Mouse (Mus musculus): ENCODE results near the gene Rab33b.

The Rab33b gene

DNA sequence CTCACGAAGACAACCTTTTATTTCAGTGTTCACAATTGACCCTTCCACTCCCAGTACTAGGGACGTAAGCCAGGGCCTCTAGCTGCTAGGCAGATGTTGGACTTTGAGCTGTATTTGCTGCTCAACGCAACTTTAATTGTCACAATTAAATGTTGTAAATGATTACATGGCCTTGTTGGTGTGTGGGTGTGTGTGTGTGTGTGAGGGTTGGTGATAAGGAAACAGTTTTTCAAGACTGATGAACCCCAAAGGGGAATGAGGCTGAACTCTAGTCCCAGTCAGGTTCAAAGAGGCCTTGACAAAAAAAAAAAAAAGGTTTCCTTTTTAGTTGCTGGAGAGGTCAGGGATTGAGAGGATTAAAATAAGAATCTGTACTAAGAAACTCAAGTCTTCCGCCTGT lies 33.7 kb downstream of the Rab33b start:
- DNase-seq = no peak

DNA sequence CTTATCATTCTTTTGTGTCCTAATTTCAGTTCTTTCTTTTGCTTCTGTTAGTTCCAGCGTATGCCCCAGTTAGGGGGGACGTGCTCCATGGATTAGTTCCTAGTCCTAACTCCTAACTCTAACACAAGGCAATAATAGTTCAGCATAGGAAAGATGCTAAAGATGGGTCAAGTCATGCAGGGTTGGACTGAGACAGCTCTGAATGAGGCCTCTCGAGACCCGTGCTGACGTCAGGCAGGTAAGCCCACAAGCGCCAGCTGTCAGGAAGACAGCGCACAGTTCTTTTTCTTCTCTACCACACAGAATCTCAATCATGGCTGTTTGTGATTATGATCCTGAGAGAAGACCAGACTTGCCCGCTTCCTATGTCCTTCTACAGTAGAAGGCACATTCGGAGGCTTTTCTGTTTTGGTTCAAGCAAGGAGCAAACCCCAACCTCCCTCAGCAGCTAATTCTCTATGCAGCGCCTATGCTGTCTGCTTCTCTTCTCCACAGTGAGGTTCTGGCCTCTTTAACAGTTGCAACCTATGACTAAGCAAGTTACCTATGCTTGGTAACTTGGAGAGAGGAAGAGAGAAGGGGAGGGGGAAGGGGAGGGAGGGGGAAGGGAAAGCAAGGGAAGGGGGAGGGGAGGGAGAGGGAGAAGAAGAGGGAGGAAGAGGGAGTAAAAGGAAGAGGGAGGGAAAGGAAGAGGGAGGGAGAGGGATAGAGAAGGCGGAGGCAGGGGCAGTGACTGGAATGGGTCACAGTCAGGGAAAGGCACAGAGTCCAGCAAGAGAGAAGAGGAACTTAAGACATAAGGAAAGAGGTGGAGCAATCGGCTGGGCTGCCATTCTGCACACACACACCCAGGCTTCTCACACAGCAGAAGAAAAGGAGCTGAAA lies 34.4 kb downstream of the Rab33b start:
- no peak for DNase-seq

DNA sequence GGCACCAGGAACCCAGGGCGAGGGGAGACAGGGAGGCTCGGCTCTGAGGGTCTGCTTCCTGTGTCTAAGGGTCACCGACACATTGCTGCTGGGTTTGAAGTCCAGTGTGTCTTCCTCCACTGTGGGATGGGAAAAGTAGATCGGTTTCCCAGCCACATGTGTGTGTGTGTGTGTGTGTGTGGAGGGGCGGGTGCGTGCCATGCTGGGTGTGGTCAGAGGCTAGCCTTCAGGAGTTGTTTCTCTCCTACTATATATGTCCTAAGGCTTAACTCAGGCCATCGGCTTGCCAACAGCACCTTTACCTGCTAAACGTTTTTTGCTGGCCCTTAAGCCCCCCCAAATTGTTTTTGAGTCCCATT lies 35.0 kb downstream of the Rab33b start:
- no peak for DNase-seq

DNA sequence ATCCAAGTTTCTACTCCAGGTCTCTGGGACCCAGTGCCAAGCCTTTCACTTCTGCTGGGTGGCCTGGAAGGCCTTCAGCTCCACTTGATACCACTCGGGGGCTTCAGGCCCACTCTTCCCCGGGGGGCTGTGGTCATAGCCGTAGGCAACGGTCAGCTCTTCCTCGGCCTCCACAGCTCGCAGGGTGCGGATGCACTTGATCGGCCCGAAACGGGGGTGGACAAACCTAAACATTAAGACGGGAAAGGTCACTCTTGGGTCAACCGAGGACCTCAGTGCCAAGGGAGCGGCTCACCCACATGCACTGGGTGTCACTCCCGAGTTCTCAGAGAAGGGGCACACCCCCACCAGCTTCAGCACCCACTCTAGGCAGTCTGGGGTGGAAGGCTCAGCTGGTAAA lies 37.5 kb downstream of the Rab33b start:
- DNase-seq = no peak

DNA sequence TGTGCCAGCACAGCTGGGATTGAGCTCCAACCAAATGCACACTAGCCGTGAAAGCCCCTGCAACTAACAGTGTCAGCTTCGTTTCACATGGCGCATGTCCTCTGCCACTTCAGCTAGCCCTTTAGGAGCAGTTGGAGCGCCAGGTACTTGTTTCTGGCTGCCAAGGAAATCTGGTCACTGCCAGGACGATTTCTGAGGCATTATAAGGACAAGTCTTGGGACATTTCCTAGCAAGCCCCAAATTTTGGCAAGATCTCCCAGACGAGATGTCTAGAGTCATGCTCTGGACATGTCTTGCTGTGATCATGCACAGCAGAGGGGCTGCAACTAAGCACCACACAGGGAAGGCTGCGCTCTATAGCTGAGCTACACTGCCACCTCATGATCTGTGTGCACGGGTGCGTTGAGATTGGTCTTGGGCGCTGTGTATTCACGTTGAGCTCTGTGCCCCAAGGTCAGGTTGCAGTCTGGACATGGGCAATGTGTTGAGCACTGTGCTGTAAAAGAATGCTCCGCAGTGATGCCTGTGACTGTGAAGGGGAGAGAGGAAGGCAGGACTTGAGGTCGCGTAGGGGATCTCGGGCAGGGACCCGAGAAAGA lies 41.6 kb downstream of the Rab33b start:
- no peak for DNase-seq

DNA sequence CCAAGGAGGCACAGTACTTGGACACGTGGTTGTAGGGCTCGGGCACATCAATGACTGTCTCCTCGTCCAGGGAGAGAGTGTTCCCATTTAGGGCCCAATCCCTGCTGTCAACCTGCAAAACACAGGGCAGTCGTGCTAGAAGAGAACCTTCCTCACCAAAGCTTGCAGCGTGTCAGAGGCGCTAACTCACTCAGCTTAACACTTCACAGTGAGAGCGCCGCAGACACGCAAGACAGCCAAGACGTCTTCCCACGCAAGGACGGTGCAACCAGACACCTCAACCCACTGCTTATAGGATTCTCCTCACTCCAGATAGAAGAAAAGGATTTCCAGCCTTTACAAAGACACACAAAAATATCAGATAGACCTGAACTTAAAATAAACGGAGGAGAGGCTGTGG lies 43.2 kb downstream of the Rab33b start:
- DNase-seq = no peak

DNA sequence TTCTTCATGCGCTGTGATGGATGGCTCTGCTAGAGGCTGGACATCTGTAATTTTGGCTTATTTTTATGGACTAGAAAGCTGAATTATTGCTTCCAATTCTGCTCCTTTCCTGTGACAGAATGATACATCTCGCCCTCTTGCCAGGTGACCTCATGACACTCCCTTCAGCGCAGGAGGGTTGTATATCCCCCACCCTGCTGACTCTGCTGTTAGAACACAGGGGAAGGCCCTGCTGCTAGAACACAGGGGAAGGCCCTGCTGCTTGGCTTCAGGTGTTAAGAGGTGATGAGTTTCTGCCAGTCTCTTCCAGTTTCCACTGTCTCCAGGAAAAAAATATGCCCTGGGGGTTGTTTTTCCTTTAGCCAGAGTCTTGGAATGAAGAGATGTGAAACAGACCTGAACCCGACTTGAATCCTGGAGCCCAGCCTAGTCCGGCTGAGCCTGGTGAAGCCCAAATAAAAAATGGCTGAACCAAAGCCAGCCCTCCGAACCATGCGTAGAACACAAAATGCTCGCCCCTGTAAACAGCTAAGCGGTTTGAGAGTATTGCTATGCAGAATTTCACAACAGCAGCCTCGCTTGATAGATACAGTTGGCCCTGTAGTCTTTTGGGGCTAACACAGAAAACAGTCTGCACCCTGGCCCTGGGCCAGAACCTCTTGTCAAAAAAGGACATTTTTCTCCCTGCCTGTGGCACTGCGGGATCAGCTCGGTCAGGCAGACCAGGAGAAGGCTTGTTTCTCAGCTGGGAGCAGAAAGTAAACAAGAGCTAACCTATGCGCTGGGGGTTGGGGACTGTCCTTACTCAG lies 48.0 kb downstream of the Rab33b start:
- no peak for DNase-seq

DNA sequence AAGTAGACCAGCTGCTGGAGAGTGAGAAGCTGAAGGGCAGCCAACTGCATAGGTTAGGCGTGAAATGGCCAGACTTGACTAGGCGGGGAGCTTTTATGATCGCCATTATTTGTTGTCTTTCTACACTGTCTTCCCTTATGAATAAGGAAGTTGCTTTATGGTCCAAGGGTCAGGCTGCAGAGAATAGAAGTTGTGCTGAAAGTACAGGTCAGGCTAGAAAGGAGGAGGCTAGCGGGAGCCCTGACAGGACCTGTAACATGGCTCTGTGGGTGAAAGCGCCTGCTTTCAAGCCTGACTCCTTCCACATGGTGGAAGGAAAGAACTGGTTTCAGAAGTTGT lies 48.5 kb downstream of the Rab33b start:
- DNase-seq = no peak

DNA sequence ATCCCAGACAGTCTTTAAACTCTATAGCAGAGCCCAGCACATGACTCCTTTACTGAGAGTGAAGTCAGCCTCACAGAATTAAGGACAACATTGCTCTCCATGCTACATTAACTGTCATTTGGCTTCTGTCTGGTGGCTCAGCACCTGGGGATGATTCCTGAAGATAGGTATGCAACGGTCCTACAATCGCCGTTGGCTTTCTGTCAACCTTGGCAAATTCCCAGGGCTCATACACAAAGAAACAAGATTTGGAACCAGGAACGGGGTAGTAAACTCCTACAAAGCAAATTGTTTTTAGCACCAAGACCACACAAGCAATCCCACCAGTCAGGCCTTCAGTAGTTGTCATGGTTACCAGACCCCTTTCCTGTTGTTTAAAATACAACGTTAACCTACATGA lies 49.9 kb downstream of the Rab33b start:
- DNase-seq = no peak

DNA sequence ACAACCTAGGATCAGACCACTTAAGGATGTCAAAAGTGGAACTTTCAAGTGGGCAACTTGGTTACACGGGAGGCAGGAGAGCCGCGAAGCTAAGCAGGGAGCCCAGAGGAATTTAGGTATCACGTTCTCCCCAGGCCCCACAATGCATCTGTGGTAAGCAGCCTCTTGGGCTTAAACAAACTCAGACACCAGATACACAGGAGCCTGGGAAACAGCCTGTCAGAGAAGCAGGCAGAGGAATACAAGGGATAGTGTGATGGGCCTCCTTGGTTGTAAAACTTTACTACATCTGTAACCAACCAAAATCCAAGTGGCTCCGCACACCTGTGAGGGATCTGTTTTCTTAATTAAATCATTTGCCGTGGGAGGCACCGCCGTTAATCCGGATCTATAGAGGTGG lies 50.3 kb downstream of the Rab33b start:
- no peak for DNase-seq

DNA sequence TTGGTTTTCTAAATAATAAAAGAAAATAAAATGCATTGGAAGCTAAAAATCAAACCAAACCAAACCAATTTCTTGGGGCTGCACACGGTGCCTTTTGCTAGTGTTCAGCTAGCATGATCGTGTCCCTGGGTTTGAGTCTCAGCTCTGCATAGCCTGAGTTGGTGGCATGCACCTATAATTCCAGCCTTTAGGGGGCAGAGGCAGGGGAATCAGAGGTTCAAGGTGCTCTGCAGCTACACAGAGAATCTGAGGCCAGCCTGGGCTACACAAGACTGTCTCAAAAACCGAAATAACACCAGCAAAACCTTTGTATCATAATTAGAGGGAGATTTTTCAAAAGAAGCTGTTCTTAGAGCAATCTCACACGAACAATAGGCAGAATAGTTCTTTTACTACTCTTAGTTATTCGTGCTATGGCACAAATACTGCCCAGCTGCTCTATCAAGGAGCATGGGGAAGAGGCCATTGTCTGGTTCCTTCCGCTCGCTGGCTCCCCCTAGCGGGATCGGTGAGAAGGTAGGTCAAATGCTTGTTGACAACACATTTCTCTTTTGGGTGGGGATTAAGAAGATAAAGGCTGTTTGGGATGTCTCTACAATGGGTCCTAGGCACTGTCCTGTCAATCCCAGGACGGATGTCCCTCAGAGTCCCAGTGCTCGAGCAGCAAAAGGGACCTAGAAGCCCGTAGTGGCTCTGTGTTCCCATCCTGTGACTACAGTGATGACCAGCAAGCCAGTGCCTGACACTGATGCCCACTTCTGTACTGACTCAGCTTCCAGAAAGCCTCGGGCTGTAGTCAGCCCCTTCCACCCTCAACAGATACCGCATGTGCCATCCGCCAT lies 56.1 kb downstream of the Rab33b start:
- peak; percentile 90 for DNase-seq

DNA sequence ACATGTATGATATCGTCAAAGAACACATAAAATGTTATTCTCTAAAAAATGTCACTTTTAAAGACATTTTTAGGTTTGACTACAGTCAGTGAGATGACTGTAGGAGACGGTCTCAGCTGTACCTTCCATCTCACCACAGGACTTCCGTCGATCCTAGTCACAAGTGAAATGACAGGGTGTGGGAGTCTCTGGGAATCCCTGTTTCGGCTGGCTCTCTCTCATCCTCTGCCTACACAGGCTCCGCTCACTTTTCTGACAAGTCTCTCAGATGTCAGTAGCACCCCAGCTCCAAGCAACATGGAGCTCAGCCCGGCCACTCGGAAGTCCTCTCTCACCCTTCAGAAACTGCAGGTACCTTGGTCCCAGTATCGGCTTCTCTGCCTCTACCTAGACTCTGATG lies 56.9 kb downstream of the Rab33b start:
- DNase-seq = no peak

DNA sequence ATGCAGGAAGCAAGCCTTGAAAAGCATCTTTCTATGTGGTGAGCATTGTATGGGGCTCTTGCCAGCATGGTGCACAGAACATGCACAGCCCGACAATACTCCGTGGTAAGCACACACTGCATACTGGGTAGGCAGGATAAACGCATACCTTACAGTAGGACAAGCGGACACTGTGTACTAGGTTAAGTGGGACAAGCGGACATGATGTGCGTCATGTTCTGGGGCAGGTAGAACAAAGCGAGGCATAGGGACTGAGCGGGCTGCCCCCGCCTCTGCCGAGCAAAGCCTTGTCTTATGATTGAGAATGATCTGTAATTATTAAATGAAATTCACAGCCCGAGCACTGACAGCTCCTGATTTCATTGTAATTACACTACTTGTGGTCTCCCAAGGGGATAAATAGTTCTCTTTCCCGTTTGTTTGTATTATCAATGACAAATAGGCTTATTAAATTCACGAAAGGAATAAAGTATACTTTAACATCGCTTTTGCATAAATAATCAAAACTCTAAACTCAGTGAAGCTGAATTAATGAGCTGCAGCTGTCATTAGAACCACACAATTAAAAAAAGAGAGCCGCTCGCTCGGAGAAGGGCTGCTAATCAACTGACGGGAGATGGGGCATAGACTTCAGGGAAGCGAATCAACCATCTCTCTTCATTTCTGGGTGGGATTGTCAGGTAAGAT lies 60.9 kb downstream of the Rab33b start:
- DNase-seq = no peak
